Mouse (Mus musculus): Measurements from ENCODE around the gene Zfp839.
A peak's percentile ranks its signal among the peaks of the same experiment; 100 is the strongest.

Gene Zfp839

DNA sequence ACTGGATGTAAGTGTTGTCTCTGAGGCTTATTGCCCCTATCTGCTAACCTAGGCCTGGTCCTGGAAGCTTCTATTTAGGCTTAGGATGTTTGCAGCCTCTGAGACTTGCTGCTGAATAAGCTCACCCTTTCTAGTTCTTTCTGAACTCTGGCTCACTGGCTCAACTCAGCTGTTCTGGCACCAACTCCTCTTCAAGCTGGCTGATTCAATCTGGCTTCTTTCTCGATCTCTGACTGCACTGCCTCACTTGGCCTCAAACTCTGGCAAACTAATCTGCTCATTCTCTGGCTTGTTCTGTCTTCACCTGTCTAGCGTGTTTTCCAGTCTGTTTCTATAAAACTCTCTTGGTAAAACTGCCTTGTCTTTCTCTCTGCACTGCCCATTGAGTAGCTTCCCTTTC, 25.3 kb downstream of the Zfp839 start:
- DNase-seq (ENCODE audit: low spot score) = no peak

DNA sequence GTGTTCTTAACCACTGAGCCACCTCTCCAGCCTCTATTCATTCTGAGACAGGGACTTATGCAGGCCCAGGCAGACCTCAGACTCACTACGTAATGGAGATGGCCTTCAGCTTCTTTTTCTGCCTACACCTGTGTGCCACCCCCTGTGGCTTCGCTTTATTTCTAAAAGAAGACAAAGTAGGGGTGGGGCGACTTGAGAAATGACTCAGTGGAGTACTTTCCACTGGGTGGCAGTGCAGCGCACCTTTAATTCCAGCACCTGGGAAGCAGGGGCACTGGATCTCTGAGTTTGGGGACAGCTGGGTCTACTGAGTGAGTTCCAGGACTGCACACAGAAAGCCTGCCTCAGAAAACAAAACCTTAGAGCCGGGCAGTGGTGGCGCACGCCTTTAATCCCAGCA, 32.2 kb downstream of the Zfp839 start:
- DNase-seq (ENCODE audit: low spot score) = no peak

DNA sequence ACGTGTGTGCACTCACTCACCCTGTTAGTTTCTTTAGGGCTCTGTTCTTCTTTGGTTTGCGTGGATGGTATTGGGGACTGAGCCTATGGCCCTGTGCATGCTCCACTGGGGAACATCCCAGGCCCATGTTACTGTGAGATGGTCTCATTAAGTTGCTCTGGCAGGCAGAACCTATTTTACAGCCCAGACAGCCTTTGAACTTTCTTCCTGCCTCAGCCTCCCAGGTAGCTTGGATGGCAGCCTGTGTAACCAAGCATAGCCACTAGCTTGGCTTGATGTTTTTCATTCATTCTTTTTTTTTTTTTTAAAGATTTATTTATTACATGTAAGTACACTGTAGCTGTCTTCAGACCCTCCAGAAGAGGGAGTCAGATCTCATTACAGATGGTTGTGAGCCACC, 35.2 kb downstream of the Zfp839 start:
- DNase-seq (ENCODE audit: low spot score) = no peak

DNA sequence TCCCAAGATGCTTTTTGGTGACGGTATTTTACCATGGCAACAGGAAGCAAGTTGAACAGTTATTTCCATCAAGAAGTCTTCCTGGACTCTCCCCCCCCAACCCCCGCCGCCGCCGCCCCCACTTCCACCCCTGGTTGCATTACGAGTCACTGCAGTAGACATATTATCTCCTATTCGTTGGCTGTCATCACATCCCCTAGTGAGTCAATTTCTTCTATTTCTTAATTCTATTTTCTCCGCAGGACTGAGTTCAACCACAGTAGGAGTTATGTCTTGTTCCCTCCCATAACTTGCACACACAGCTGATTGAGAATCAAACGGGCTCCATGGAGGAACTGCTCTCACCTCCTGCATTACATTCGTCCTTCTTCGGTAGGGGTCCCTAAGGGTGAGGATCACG, 38.1 kb downstream of the Zfp839 start:
- no peak for DNase-seq (ENCODE audit: low spot score)

DNA sequence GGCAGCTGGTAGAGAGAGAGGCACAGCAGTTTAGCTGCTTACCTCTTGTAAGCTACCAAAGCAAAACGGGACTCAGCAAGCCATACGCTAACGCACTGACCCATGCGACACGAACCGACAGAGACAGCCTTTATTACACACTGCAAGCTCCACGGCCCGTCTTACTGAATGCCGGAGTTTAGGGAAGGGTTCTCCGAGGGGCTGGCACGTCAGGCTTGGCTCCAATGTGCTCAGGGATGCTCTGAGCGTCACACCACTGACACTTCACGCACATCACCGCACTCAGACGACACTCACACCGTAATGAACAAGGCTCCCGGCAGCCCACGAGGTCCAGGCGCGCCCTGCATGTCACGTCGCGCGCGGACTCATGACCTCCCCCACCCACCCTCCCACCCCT, 38.6 kb downstream of the Zfp839 start:
- DNase-seq (ENCODE audit: low spot score) = no peak

DNA sequence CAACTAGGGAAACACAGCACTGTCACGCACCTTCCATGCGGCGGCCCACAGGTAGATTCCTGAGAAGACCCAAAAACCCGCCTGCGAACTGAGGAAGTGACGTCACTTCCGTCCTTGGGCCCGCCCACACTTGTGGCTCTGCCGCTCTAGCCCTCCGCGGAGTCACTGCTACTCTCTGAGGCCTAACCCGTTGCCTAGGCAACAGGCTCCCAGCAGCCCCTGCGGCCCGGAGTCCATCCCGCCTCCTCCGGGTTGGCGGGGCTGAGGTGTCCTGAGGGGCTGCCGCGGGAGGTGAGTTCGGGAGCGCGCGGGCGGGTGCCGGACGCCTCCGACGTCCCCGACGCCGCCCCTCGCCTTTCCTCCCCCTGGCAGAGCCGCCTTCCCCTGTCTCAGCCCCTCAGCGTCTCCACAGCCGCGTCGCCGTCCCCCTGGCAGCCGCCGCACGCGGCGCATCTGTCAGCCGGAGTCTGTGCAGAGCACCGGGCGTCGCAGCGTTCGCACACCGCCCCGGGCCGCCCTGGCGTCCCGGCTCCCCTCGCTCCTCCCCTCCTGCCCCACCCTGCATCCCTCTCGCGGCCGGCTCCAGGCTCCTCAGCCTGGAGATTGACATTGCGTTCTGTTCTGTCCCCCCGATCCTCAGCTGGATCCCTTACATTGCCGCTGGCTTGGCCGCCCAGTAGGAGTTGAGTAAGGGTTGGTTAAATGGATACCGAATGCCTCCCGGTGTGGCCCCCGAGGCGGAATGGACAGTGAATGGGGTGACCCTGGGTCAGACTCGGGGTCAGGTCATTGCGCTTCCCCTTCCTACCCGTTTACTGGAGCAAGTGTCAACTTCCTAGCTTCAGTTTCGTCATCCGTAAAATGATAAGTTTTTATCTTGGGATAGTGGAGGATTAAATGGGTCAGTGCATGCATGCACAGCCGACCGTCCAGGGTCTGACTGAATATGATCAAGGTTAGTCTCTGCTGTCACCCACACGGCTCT, 39.3 kb downstream of the Zfp839 start, which contains the start of the genes Cinp and Tecpr2:
Gene Cinp (minus strand): TSS at position 110 of the 985 bp plus-strand sequence.
Gene Tecpr2 (plus strand): TSS at position 229 of the 985 bp plus-strand sequence.
- DNase-seq (ENCODE audit: low spot score) = peak; percentile 96

DNA sequence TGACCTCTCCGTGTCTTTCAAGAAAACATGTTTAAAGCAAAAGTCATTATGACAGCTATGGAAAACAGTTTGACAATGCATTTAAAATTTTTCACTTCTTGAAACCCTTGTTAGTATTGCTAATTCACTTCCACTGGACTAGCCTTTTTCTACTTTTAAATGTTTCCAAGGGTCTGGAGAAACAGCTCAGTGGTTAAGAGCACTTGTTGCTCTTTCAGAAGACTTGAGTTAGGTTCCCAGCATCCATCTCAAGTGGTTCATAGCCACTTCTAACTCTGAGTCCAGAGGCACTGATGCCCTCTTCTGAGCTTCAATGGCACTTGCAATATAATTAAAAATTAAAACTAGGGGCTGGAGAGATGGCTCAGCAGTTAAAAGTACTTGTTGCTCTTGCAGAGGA, 41.8 kb downstream of the Zfp839 start:
- no peak for DNase-seq (ENCODE audit: low spot score)

DNA sequence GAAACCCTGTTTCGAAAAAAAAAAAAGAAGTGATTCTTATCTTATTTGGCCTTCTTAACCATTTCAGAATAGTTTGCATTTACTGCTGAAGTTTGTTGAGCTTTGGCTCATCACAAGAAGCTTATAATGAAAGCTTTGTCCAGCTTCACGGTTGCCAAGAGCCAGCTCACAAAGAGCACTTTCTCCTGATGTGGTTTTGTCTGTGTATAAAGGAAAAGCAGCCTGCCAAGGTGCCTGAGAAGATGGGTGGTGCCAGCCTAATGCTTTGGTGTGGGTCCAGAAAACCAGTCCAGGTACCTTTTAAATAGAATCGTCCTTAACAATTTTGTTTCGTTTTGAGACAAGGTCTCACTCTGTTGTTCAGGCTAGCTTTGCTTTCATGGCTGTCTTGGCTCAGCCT, 52.1 kb downstream of the Zfp839 start:
- no peak for DNase-seq (ENCODE audit: low spot score)

DNA sequence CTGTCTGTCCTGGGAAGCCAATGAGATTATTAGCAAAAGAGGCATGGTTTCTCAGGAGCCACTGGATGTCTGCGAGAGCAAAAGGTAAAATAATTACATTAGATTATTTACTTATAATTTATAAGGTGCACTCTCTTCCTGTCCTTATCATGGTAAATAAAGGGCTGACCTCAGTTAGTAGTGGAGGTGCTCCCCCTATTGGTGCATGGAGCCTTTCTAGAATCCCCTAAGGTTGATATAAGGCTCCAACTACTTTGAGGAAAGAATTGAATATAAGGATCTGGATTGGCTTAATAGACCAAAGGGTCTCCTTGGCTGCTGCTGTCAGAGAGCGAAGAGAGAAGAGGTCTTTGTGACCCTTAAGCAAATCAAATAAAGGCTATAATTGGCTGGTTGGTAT, 53.5 kb downstream of the Zfp839 start:
- DNase-seq (ENCODE audit: low spot score) = no peak

DNA sequence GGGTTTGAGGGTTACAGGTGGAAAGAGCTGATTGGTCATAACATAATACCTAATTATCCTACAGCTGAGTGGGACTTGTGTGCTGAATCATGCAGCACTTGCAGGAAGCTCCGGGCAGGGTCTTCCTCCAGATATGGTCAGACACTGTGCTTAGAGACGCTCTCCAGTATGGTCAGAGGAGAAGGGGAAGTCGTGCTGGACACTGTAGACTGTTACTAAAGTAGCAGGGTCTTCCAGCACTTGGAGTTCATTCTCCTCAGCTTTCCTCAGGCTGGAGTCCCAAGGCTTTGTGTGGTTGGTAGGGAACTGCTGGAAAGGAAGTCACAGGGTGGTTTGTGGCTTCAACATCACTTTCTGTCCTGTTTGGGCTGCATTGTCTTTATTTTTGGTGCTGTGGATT, 57.8 kb downstream of the Zfp839 start:
- no peak for DNase-seq (ENCODE audit: low spot score)

DNA sequence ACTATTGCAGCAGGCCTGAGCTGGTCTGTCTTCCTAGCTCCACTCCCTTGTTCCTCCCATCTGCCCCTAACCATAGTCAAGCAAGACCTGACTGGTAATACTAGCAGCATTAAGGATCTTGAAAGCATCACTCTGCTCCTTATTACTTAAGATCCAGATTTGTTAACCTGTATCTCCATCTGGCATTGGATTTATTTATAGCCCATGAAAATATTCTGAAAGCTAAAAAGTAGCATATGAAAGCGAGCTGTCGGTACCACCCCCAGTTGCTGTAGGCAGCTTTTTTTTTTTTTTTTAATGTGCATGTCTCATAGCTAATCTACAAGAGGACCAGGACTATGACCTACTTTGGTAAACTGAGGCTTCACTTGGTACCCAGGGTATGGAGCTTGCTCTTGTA, 59.9 kb downstream of the Zfp839 start:
- no peak for DNase-seq (ENCODE audit: low spot score)

DNA sequence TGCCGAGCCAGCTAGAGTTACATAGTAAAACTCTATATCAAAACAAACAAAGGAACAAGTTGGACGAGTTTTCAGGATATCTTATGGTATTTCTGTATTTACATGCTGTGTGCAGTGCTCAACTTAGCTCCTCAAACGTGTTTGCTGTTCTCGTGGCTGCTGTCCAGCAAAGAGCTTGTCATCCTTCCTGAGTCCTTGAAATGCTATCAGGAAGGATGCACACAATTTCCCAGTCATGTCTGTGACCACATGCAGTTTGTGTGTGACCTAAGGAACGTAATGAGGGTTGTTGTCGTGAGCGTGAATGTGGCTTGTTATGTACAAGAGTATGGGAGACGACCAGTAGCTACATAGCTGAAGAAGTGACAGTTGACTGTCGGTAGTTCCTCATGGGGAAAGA, 65.7 kb downstream of the Zfp839 start:
- DNase-seq (ENCODE audit: low spot score) = no peak

Data from testis, postnatal 10 days (tissue).